Mouse (Mus musculus): ENCODE data around the gene Pakap. TPM values are rescaled to one million over a fixed set of nuclear protein-coding genes. Genes with fewer than 3 reads are reported as not detected.

The Pakap gene
- polyA plus RNA-seq, 1 experiment = not detected

GRCm38 (mm10) chr4:57656861-57657260, 88.9 kb downstream of the Pakap start:
- no peak overlapping the region for H3K4me3 ChIP-seq (ENCODE audit: insufficient read depth, low read length)
- TF ChIP-seq CTCF (IDR thresholded peaks at IDR 0.05; ENCODE audit: low read depth, low read length) = no peak
- no peak for TF ChIP-seq POLR2A (IDR thresholded peaks at IDR 0.05; ENCODE audit: borderline replicate concordance, low read depth, low read length)
- H3K4me1 ChIP-seq (ENCODE audit: control insufficient read depth, insufficient read depth, low read length) = no peaks in the 10 kb centered on the region
- no peak overlapping the region for H3K27ac ChIP-seq (ENCODE audit: insufficient read depth, low read depth, low read length)

DNA sequence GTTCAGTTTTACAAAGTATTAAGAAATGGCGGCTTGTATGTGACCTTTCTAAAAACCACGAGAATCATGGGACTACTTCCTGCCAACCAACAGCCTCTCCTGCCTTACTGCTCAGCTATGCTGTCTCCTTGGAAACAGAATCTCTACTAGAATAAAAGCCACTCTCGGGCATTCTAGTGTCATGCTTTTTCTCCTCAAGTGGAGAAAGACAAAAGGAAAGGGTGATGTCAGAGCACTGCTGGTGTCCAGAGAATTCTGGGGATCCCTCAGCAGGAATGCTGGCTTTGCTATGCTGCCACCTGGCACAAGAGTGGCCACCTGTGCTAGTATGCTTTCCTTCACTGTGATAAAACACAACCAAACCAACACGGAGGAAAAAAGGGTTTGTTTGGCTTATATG, 92.5 kb downstream of the Pakap start:
- H3K27ac ChIP-seq (ENCODE audit: insufficient read depth, low read depth, low read length) = no peak overlapping the region
- H3K4me1 ChIP-seq (ENCODE audit: control insufficient read depth, insufficient read depth, low read length) = no peaks in the 10 kb centered on the region
- no peak overlapping the region for H3K4me3 ChIP-seq (ENCODE audit: insufficient read depth, low read length)
- TF ChIP-seq POLR2A (IDR thresholded peaks at IDR 0.05; ENCODE audit: borderline replicate concordance, low read depth, low read length) (no peak), CTCF (IDR thresholded peaks at IDR 0.05; ENCODE audit: low read depth, low read length) (no peak)

- Histone ChIP-seq H3K4me1 (ENCODE audit: control insufficient read depth, insufficient read depth, low read length) (no peaks in the 10 kb centered on the region), H3K4me3 (ENCODE audit: insufficient read depth, low read length) (no peak overlapping the region), H3K27ac (ENCODE audit: insufficient read depth, low read depth, low read length) (no peak overlapping the region)
- no peak for TF ChIP-seq CTCF (IDR thresholded peaks at IDR 0.05; ENCODE audit: low read depth, low read length)
- TF ChIP-seq POLR2A (IDR thresholded peaks at IDR 0.05; ENCODE audit: borderline replicate concordance, low read depth, low read length) = no peak
Measured at GRCm38 (mm10) chr4:57666101-57666500, 98.1 kb downstream of the Pakap start.

- no peaks in the 10 kb centered on the region for H3K4me1 ChIP-seq (ENCODE audit: control insufficient read depth, insufficient read depth, low read length)
- no peak overlapping the region for H3K27ac ChIP-seq (ENCODE audit: insufficient read depth, low read depth, low read length)
- TF ChIP-seq POLR2A (IDR thresholded peaks at IDR 0.05; ENCODE audit: borderline replicate concordance, low read depth, low read length) (no peak), CTCF (IDR thresholded peaks at IDR 0.05; ENCODE audit: low read depth, low read length) (no peak)
Measured at GRCm38 (mm10) chr4:57670813-57671469, 103.0 kb downstream of the Pakap start.

GRCm38 (mm10) chr4:57672541-57672940, 104.6 kb downstream of the Pakap start:
- Histone ChIP-seq H3K4me3 (ENCODE audit: insufficient read depth, low read length) (no peak overlapping the region), H3K27ac (ENCODE audit: insufficient read depth, low read depth, low read length) (no peak overlapping the region), H3K4me1 (ENCODE audit: control insufficient read depth, insufficient read depth, low read length) (no peaks in the 10 kb centered on the region)
- TF ChIP-seq CTCF (IDR thresholded peaks at IDR 0.05; ENCODE audit: low read depth, low read length) = no peak
- TF ChIP-seq POLR2A (IDR thresholded peaks at IDR 0.05; ENCODE audit: borderline replicate concordance, low read depth, low read length) = no peak

More at GRCm38 (mm10) chr4:57670813-57671469, 103.0 kb downstream of the Pakap start:
- no peak overlapping the region for H3K4me3 ChIP-seq (ENCODE audit: insufficient read depth, low read length)

DNA sequence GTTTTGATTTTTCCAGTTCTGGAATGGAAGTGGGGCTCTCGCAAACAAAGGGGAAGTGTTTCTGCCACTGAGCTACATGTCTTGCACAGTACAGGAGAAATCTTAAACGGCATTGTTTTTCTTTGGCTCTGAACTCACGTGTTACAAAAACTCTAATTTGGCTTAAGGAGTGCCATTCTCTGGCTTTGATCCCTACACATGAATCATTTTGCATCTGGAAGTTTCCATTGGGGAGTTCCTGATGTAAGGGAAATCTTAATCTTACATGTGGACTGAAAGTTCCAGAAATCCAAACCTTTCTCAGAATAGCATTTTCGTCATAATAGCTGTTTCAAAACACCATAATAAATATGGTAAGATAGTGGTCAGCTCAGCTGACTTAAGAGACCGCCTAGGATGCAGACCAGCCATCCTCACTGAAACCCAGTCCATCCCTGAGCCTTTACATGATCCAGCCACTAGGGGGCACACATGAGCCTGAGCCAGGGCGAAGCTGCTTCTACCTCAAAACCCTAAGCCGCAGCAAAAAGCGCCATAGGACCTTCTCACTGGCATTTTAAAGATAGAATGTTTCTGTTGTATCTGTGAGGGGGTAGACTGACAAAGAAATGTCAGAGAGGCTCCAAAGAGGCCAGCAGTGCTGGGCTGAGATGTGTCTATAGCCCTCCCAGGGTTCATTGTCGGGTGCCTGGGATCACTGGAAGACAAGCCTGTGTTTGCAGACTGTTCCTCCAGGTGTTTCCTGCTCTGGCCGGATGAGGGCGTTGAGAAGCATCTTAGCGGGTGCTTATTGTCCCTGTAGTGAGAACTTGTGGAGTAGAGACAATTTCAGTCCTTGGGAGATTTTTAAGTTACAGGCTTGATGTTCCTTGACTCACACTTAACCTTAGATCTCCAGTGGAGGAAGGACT, 105.3 kb downstream of the Pakap start:
- TF ChIP-seq CTCF (IDR thresholded peaks at IDR 0.05; ENCODE audit: low read depth, low read length) (peak; percentile 66), POLR2A (IDR thresholded peaks at IDR 0.05; ENCODE audit: borderline replicate concordance, low read depth, low read length) (no peak)
- Histone ChIP-seq H3K27ac (ENCODE audit: insufficient read depth, low read depth, low read length) (no peak overlapping the region), H3K4me1 (ENCODE audit: control insufficient read depth, insufficient read depth, low read length) (no peaks in the 10 kb centered on the region), H3K4me3 (ENCODE audit: insufficient read depth, low read length) (no peak overlapping the region)

DNA sequence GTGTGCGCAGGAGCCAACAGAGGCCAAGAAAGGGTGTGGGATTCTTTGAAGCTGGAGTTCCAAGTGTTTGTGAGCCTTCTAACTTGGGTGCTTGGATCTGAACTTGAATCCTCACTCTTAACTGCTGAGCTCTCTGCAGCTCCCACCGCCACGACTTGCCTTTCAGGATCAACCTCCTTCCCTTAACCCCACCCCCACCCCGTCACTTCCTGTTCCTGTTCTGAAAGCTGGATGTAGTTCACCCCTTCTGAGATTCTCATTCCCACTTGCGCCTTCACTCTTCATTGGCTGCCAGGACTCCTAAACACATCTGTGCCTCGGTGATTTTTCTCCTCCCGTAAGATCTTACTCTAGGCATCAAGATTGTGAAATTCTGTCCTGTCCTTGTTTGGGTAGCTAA, 106.4 kb downstream of the Pakap start:
- Histone ChIP-seq H3K27ac (ENCODE audit: insufficient read depth, low read depth, low read length) (no peak overlapping the region), H3K4me3 (ENCODE audit: insufficient read depth, low read length) (no peak overlapping the region), H3K4me1 (ENCODE audit: control insufficient read depth, insufficient read depth, low read length) (no peaks in the 10 kb centered on the region)
- TF ChIP-seq POLR2A (IDR thresholded peaks at IDR 0.05; ENCODE audit: borderline replicate concordance, low read depth, low read length) (no peak), CTCF (IDR thresholded peaks at IDR 0.05; ENCODE audit: low read depth, low read length) (no peak)

- H3K27ac ChIP-seq (ENCODE audit: insufficient read depth, low read depth, low read length) = no peak overlapping the region
- TF ChIP-seq POLR2A (IDR thresholded peaks at IDR 0.05; ENCODE audit: borderline replicate concordance, low read depth, low read length) (no peak), CTCF (IDR thresholded peaks at IDR 0.05; ENCODE audit: low read depth, low read length) (no peak)
- no peak overlapping the region for H3K4me3 ChIP-seq (ENCODE audit: insufficient read depth, low read length)
- H3K4me1 ChIP-seq (ENCODE audit: control insufficient read depth, insufficient read depth, low read length) = no peaks in the 10 kb centered on the region
Measured at GRCm38 (mm10) chr4:57675387-57675786, 107.4 kb downstream of the Pakap start.

GRCm38 (mm10) chr4:57677916-57678315, 109.9 kb downstream of the Pakap start:
- Histone ChIP-seq H3K27ac (ENCODE audit: insufficient read depth, low read depth, low read length) (no peak overlapping the region), H3K4me3 (ENCODE audit: insufficient read depth, low read length) (no peak overlapping the region), H3K4me1 (ENCODE audit: control insufficient read depth, insufficient read depth, low read length) (no peaks in the 10 kb centered on the region)
- TF ChIP-seq POLR2A (IDR thresholded peaks at IDR 0.05; ENCODE audit: borderline replicate concordance, low read depth, low read length) = no peak
- TF ChIP-seq CTCF (IDR thresholded peaks at IDR 0.05; ENCODE audit: low read depth, low read length) = no peak

GRCm38 (mm10) chr4:57678991-57679457, 111.0 kb downstream of the Pakap start:
- TF ChIP-seq CTCF (IDR thresholded peaks at IDR 0.05; ENCODE audit: low read depth, low read length) = no peak
- no peak for TF ChIP-seq POLR2A (IDR thresholded peaks at IDR 0.05; ENCODE audit: borderline replicate concordance, low read depth, low read length)
- Histone ChIP-seq H3K4me3 (ENCODE audit: insufficient read depth, low read length) (no peak overlapping the region), H3K27ac (ENCODE audit: insufficient read depth, low read depth, low read length) (no peak overlapping the region), H3K4me1 (ENCODE audit: control insufficient read depth, insufficient read depth, low read length) (no peaks in the 10 kb centered on the region)

All from bone marrow macrophage, adult 2 months (primary cell).